Mouse (Mus musculus) NIH3T3 (cell line): ENCODE results near the gene Hspa12a.
A peak's percentile ranks its signal among the peaks of the same experiment; 100 is the strongest.

Experiments
- DNase-seq: peaks from one replicate; pipeline ENCODE4 v3.0.0-alpha.2; 2012; ENCODE audit warnings: low read depth

The Hspa12a gene

GRCm38 (mm10) chr19:58942841-58943828 lies at the start of gene Hspa12a, which contains the start of gene Eno4:
TSS of gene Hspa12a (minus strand) at chr19:58943654.
TSS of gene Eno4 (plus strand) at chr19:58943425.
- DNase-seq = peak; percentile 98

DNA sequence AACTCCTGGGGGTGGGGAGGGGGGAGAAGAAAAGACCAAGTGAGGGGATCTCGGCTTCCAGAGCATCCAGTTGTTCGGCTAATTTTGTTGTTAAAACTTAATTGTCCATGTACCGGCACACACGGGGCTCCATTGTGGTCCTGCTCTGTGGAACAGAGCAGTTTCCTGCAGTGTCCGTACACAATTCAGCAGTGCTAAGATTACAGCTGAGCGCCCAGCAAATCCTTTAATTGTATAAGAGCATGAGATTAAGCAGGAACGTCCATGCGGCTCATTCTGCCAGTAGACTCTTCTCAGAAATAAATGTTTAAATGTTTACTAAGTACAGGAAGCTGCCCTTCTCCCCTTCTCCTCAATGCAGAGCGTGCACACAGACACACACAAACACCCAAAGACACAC lies 38.1 kb upstream of the Hspa12a start:
- DNase-seq = no peak

GRCm38 (mm10) chr19:58980056-58980440 lies 36.6 kb upstream of the Hspa12a start:
- no peak for DNase-seq

DNA sequence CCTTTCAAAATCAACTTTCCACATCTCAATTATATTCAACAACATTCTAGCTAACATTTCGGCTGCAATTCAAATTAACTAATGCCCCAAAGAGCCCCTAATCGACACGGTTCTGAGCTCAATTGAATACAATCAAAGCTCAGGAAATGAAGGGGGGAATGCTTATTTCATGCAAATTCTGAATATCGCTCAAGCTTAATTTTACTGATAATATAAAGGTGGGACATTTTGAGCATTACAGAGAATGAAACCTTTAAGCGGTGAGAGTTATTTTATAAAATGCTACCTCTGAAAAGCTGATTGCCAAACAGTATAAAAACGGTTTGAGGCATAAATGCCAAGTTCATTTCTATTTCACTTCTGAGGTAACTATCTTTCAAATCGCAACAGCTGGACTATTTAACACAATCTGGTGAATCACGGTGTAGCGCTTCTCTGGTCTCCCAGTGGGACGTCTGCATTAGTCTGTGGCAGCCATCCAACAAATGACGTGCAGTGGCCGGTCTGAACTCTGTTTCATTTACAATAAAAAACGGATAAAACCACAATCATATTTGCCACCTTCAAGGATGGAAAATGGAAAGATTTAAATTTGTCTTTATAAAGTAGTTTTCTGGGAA lies 36.1 kb upstream of the Hspa12a start:
- DNase-seq = peak; percentile 91

- DNase-seq = peak; percentile 79
These were observed 35.1 kb upstream of the Hspa12a start for GRCm38 (mm10) chr19:58978401-58979171.

- DNase-seq = peak; percentile 10
These were observed 31.9 kb upstream of the Hspa12a start for GRCm38 (mm10) chr19:58975216-58975863.

GRCm38 (mm10) chr19:58974126-58974525 lies 30.7 kb upstream of the Hspa12a start:
- DNase-seq = no peak

DNA sequence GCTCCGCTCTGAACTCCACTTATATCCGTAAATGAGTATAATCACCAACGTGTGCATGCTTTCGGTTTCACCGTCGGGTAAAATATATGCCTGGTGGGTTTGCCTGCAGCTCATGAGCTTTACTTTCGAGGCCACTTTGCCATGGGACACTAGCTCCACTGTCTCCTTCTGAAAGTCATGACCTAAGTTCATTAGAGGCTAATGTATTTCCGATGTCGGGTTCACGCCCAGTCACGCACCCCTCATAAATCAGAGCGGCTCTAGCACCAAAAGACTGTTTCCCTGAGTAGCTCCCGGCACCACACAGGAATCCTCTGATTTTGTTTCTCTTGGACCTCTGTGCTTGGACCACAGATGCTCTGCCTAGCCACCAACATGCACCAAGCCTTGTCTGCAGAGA lies 27.4 kb upstream of the Hspa12a start:
- DNase-seq = no peak

- DNase-seq = no peak
These were observed 25.5 kb upstream of the Hspa12a start for GRCm38 (mm10) chr19:58968731-58969506.

GRCm38 (mm10) chr19:58963011-58963410 lies 19.6 kb upstream of the Hspa12a start:
- DNase-seq = no peak

- DNase-seq = no peak
These were observed 11.3 kb upstream of the Hspa12a start for GRCm38 (mm10) chr19:58954779-58955178.

DNA sequence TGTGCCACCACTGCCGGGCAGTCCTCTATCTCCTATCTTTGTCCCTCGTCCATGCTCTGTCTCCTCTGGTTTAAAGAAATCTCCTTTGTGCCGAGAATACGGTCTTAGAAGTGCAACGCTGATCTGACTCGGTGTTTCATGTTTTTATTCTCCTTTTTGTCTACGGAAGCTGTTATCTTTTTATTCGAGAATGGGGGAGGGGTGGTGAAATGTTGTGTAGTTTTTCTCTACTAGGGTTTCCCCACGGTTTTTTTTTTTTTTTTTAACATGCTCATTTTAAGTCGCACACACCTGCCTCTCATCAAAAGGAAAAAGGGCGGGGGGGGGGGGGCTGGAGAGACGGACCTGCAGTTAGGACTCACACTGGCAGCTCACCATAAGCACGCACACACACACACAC lies 8.8 kb upstream of the Hspa12a start:
- DNase-seq = no peak

DNA sequence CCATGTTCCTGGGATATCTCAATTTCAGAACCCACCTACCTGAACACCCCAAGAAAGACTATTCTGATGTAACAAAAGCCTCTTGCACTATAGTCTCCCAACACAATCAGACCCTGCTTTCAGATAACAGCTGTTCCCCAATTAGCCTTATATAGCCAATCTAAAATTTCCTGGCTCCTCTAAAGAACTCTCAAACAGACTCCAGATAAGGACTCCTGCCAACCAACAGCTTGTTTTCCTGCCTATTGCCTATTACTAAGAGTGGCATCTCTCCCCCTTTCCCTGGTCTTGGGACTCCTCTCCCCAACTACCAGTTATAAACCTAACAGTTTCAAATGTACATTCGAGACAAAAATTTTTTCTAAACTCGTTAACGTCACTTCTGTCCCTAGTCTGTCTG lies 8.1 kb upstream of the Hspa12a start:
- DNase-seq = no peak

DNA sequence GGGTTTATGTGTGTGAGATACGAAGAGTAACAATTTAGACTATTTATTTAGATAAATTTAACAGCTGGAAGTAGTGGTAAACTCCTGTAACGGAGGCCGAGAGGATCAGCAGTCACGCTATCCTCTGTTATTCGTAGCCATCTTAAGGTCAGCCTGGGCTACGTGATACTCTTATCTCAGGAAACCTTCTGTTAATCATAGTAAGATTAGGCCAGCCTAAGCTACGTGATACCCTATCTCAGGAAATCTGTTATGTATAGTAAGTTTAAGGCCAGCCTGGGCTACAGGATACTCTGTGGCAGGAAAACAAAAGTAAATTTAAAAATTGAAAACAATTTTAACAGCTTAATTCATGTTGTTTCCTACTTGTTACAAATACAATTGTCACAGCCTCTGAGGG lies 2.5 kb upstream of the Hspa12a start:
- no peak for DNase-seq

GRCm38 (mm10) chr19:58933062-58933461 lies 10.4 kb downstream of the Hspa12a start:
- DNase-seq = no peak

- DNase-seq = no peak
These were observed 12.2 kb downstream of the Hspa12a start for GRCm38 (mm10) chr19:58931081-58931800.

GRCm38 (mm10) chr19:58919148-58919547 lies 24.3 kb downstream of the Hspa12a start:
- DNase-seq = no peak

- peak; percentile 61 for DNase-seq
These were observed 24.9 kb downstream of the Hspa12a start for GRCm38 (mm10) chr19:58918597-58918996.

GRCm38 (mm10) chr19:58913301-58913700 lies 30.2 kb downstream of the Hspa12a start:
- DNase-seq = no peak

GRCm38 (mm10) chr19:58911386-58911785 lies 32.1 kb downstream of the Hspa12a start:
- peak; percentile 79 for DNase-seq
